Mouse (Mus musculus): Measurements from ENCODE around the gene Nucb1. TPM values are rescaled to one million over a fixed set of nuclear protein-coding genes. Genes with fewer than 3 reads are reported as not detected.

Nucb1 gene
- polyA plus RNA-seq, 1 experiment from 2014 or later: 115 TPM

DNA sequence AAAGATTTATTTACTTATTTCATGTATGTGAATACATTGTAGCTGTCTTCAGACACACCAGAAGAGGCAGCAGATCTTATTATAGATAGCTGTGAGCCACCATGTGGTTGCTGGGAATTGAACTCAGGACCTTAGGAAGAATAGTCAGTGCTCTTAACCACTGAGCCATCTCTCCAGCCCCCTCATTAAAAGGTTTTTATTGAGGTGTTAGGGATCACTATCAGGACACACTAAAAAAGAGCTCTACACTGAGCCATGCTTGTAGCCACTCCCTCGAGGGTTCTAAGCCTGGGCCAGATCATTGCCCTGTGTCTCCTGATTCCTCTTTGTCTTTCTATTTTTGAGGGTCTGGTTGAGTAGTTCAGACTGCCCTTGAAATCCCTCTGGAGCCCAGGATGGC lies 33.8 kb downstream of the Nucb1 start:
- no peaks in the 10 kb centered on the region for H3K36me3 ChIP-seq (ENCODE audit: control insufficient read depth, insufficient read depth, low read length)
- H3K4me3 ChIP-seq (ENCODE audit: low read depth, low read length): no peak overlapping the region
- no peak overlapping the region for H3K9ac ChIP-seq (replicated peaks; ENCODE audit: low read depth, low read length)
- WGBS: 65% methylated on average over 1 of the region's 1 CpGs
- no peaks in the 10 kb centered on the region for H3K27me3 ChIP-seq (ENCODE audit: control insufficient read depth, insufficient read depth, low read length)
- no peaks in the 10 kb centered on the region for H3K4me1 ChIP-seq (ENCODE audit: control insufficient read depth, insufficient read depth, low read length)
- ATAC-seq (ENCODE audit: low read depth): no peak
- H3K9me3 ChIP-seq (ENCODE audit: control insufficient read depth, low read length): no peaks in the 10 kb centered on the region
- H3K27ac ChIP-seq (ENCODE audit: low read depth, low read length): no peak overlapping the region
- no peak overlapping the region for H3K4me2 ChIP-seq (ENCODE audit: low read depth, low read length)

DNA sequence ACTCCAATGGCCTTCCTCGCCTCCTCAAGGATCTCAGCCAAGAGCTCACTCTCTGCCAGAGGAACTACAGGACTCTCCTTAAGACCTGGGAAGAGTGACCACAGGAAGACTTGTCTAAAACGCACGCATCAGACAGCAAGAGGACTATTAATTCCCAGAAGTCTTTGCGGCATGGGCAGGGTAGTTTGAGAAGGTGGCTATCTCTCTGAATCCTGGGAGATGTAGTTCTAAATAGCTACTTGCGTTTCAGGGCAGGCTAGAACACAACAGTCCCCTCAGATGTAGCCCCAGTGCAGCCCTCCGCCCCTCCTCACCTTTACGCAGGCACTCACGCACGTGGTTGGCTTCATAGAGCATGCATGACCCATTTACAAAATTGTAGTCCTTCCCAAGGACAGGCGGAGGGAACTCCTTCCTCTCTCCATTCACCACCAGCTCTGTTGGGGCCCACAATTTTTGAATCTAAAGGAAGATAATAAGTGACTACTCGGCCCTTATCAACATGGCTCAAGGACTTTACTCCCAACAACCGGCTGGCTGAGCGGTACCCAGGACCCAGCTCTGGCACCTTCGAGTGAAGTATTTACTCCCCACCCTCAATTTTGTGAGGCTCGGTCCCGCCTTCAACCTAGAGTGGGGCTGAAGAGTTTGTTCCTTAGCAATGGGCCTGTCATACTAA lies 34.8 kb downstream of the Nucb1 start:
- 74% methylated on average over 16 of the region's 16 CpGs for WGBS
- Histone ChIP-seq H3K27me3 (ENCODE audit: control insufficient read depth, insufficient read depth, low read length) (no peaks in the 10 kb centered on the region), H3K9me3 (ENCODE audit: control insufficient read depth, low read length) (no peaks in the 10 kb centered on the region), H3K4me1 (ENCODE audit: control insufficient read depth, insufficient read depth, low read length) (no peaks in the 10 kb centered on the region), H3K9ac (replicated peaks; ENCODE audit: low read depth, low read length) (no peak overlapping the region), H3K27ac (ENCODE audit: low read depth, low read length) (no peak overlapping the region), H3K36me3 (ENCODE audit: control insufficient read depth, insufficient read depth, low read length) (no peaks in the 10 kb centered on the region), H3K4me3 (ENCODE audit: low read depth, low read length) (peak overlapping the region; percentile 1; the same call in 1 of the 2 replicates), H3K4me2 (ENCODE audit: low read depth, low read length) (peak overlapping the region; percentile 31; the same call in 1 of the 2 replicates)
- no peak for ATAC-seq (ENCODE audit: low read depth)

DNA sequence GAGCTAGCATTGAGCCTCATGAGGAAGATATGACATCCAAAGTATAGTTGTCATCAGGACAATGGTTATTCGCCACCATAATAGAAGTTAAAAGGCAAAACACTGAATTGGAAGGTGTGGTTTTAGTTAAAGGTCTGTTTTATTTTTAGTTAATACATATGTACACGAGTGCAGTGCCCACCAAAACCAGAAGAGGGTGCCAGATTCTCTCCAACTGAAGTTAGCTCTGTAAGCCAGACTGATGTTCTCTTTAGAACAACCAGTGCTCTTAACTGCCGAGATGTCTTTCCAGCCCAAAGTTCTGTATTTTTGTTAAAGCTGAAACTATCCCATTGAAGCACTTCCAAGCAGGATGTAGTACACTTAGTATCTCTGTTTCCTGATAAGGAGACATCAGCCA lies 39.3 kb downstream of the Nucb1 start:
- WGBS: 7% methylated on average over 3 of the region's 3 CpGs
- Histone ChIP-seq H3K9ac (replicated peaks; ENCODE audit: low read depth, low read length) (no peak overlapping the region), H3K27me3 (ENCODE audit: control insufficient read depth, insufficient read depth, low read length) (no peaks in the 10 kb centered on the region), H3K36me3 (ENCODE audit: control insufficient read depth, insufficient read depth, low read length) (no peaks in the 10 kb centered on the region), H3K9me3 (ENCODE audit: control insufficient read depth, low read length) (no peaks in the 10 kb centered on the region), H3K4me3 (ENCODE audit: low read depth, low read length) (no peak overlapping the region), H3K27ac (ENCODE audit: low read depth, low read length) (no peak overlapping the region), H3K4me2 (ENCODE audit: low read depth, low read length) (no peak overlapping the region), H3K4me1 (ENCODE audit: control insufficient read depth, insufficient read depth, low read length) (peaks cover 4% of the 10 kb centered on the region)
- ATAC-seq (ENCODE audit: low read depth): no peak

DNA sequence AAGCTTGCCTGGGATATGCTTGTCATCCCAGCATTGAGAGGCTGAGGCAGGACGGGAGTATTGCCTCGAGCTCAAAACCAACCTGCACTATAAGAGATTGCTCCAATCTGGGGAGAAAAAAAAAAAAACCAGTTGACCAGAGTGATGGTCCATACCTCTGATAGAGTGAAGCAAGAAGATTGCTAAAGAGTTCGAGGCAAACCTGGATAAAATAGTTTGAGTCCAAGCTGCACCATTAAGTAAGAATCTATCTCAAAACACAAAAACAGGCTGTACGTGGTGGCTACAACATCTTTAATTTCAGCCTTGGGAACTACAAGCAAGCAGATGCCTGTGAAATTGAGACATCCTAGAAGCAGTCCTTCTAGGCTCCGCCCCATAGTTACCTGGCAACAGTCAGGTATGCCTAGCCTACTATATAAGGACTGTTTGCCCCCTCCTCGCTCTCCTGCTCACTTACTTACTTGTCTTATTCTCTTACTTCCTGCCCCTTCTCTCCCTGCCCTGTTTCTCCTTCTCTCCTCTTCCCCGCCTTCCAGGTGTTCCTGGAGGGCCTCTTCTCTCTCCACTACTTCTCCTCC lies 43.0 kb downstream of the Nucb1 start:
- H3K27ac ChIP-seq (ENCODE audit: low read depth, low read length): no peak overlapping the region

DNA sequence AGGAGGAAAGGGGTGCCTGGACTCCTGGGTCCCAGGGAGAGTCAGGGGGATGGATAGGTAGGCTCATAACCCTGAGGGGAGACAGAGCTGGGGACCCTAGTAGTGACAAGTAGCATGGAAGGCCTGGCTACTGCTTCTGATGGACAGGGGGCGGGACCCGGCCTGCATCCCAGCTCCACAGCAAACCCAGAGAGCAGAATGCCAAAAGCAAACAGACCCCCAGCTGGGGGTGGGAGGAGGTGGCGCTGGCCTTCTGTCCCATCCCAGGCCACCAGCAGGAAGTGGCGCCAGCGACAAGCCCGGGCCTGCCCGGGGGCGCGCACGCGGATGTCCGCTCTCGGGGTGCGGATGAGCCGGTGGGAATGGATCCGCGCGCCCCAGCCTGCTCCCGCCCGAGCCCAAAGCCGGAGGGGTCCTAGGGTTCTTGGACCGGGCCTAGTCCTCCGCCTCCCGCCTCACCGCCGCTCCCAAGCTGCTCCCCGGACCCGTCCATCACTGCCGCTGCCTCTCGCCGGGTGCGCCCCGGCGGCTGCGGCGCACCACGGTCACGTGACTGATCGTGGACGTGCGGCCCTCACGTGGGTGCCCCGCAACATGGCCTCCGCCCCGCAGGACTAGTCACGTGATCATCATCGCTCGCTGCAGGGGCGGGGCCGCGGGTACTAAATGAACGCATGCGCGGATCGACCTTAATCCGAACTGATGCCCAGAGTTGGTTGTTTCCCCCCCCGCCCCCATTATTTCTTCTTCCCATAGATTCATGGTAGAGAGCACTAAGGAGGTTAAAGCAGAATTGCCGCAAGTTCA lies 43.7 kb downstream of the Nucb1 start, which contains the start of gene Bax:
Gene Bax (minus strand): TSS at position 616 of the 807 bp plus-strand sequence.
- Histone ChIP-seq H3K9me3 (ENCODE audit: control insufficient read depth, low read length) (no peaks in the 10 kb centered on the region), H3K4me3 (ENCODE audit: low read depth, low read length) (peak within 1 kb of the TSS; percentile 85), H3K36me3 (ENCODE audit: control insufficient read depth, insufficient read depth, low read length) (peaks cover 15% of the 10 kb centered on the region; the same call in 1 of the 2 replicates), H3K27me3 (ENCODE audit: control insufficient read depth, insufficient read depth, low read length) (no peaks in the 10 kb centered on the region), H3K4me1 (ENCODE audit: control insufficient read depth, insufficient read depth, low read length) (peaks cover 13% of the 10 kb centered on the region), H3K9ac (replicated peaks; ENCODE audit: low read depth, low read length) (peak within 1 kb of the TSS; percentile 78), H3K27ac (ENCODE audit: low read depth, low read length) (0 out of 2 replicates have a peak within 1 kb of the TSS, but pooled peaks have one; percentile 60), H3K4me2 (ENCODE audit: low read depth, low read length) (peak within 1 kb of the TSS; percentile 89)
- WGBS: under 1% methylated on average over 58 of the region's 58 CpGs
- ATAC-seq (ENCODE audit: low read depth): peak; percentile 73

More for the DNA sequence above, 43.0 kb downstream of the Nucb1 start:
- Histone ChIP-seq H3K36me3 (ENCODE audit: control insufficient read depth, insufficient read depth, low read length) (peaks cover 11% of the 10 kb centered on the region; the same call in 1 of the 2 replicates), H3K9me3 (ENCODE audit: control insufficient read depth, low read length) (no peaks in the 10 kb centered on the region), H3K4me3 (ENCODE audit: low read depth, low read length) (peak overlapping the region; percentile 85), H3K9ac (replicated peaks; ENCODE audit: low read depth, low read length) (peak overlapping the region; percentile 78), H3K4me2 (ENCODE audit: low read depth, low read length) (peak overlapping the region; percentile 89), H3K27me3 (ENCODE audit: control insufficient read depth, insufficient read depth, low read length) (no peaks in the 10 kb centered on the region), H3K4me1 (ENCODE audit: control insufficient read depth, insufficient read depth, low read length) (peaks cover 13% of the 10 kb centered on the region)
- 40% methylated on average over 7 of the region's 7 CpGs for WGBS
- no peak for ATAC-seq (ENCODE audit: low read depth)

DNA sequence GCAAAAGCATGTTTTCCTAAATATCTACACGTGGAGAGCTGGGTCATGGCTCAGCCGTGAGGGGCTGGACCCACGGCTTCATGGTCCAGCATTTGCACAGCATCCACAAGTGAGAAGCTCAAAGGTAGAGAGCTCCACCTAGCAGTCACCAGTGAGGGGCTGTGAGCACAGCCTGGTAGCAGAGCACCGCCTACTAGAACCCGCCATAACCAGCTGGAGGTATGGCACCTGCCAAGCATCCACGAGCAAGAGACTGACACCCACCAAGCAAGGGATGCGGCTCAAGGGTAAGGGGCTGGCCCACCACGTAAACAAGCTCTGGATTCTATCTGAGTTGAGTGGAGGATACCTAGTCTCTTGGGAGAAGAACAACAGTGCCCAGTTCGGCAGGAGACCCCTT lies 44.7 kb downstream of the Nucb1 start:
- H3K4me1 ChIP-seq (ENCODE audit: control insufficient read depth, insufficient read depth, low read length): peaks cover 16% of the 10 kb centered on the region
- no peak for ATAC-seq (ENCODE audit: low read depth)

DNA sequence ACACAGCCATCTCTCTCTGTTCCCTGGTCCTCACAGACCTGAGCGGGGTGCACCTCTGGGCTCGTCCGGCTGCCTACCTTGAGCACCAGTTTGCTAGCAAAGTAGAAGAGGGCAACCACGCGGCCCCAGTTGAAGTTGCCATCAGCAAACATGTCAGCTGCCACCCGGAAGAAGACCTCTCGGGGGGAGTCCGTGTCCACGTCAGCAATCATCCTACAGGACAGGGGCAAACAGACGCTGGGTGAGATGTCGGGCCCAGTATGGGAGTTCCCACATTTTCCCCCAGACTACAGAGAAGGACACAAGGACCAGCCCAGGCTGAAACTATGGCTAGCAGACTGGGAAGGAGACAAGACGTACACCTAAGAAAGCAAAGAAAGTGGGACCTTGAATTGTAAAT lies 45.1 kb downstream of the Nucb1 start:
- Histone ChIP-seq H3K4me1 (ENCODE audit: control insufficient read depth, insufficient read depth, low read length) (peaks cover 19% of the 10 kb centered on the region), H3K9me3 (ENCODE audit: control insufficient read depth, low read length) (no peaks in the 10 kb centered on the region), H3K27ac (ENCODE audit: low read depth, low read length) (no peak overlapping the region), H3K4me2 (ENCODE audit: low read depth, low read length) (no peak overlapping the region), H3K4me3 (ENCODE audit: low read depth, low read length) (no peak overlapping the region), H3K27me3 (ENCODE audit: control insufficient read depth, insufficient read depth, low read length) (no peaks in the 10 kb centered on the region), H3K9ac (replicated peaks; ENCODE audit: low read depth, low read length) (no peak overlapping the region), H3K36me3 (ENCODE audit: control insufficient read depth, insufficient read depth, low read length) (peaks cover 15% of the 10 kb centered on the region; the same call in 1 of the 2 replicates)
- 96% methylated on average over 12 of the region's 12 CpGs for WGBS
- no peak for ATAC-seq (ENCODE audit: low read depth)

More for the DNA sequence above, 44.7 kb downstream of the Nucb1 start:
- WGBS: 84% methylated on average over 9 of the region's 9 CpGs
- H3K9me3 ChIP-seq (ENCODE audit: control insufficient read depth, low read length): no peaks in the 10 kb centered on the region
- peak overlapping the region; percentile 89 for H3K4me2 ChIP-seq (ENCODE audit: low read depth, low read length)
- H3K36me3 ChIP-seq (ENCODE audit: control insufficient read depth, insufficient read depth, low read length): peaks cover 15% of the 10 kb centered on the region; the same call in 1 of the 2 replicates
- H3K9ac ChIP-seq (replicated peaks; ENCODE audit: low read depth, low read length): peak overlapping the region; percentile 78
- peak overlapping the region; percentile 85 for H3K4me3 ChIP-seq (ENCODE audit: low read depth, low read length)
- no peaks in the 10 kb centered on the region for H3K27me3 ChIP-seq (ENCODE audit: control insufficient read depth, insufficient read depth, low read length)
- H3K27ac ChIP-seq (ENCODE audit: low read depth, low read length): no peak overlapping the region

DNA sequence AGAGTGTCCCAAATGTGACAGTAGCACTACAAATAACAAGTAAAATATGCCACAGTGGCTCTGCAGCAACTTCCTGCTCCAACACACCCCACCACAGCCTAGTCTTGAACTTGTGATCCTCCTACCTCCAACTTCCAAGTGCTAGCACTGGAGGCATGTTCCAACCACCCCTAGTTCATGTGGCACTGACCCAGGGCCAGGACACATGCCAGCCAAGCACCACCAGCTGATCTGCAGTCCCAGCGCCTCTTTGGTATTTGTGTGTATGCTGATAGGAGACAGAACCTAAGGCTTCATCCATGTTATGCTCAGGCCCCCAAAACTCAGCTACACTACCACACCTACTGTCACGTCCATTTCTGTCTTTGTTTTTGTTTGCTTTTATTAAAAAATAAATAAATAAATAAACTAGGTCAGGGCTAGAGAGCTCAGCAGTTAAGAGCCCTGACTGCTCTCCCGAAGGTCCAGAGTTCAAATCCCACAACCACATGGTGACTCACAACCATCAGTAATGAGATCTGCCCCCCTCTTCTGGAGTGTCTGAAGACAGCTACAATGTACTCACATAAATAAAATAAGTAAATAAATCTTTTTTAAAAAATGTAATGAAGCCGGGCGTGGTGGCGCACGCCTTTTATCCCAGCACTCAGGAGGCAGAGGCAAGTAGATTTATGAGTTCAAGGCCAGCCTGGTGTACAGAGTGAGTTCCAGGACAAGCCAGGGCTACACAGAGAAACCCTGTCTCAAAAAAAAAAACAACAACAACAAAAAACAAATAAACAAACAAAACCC lies 46.0 kb downstream of the Nucb1 start:
- Histone ChIP-seq H3K9ac (replicated peaks; ENCODE audit: low read depth, low read length) (no peak overlapping the region), H3K36me3 (ENCODE audit: control insufficient read depth, insufficient read depth, low read length) (peaks cover 15% of the 10 kb centered on the region; the same call in 1 of the 2 replicates), H3K27ac (ENCODE audit: low read depth, low read length) (no peak overlapping the region), H3K9me3 (ENCODE audit: control insufficient read depth, low read length) (no peaks in the 10 kb centered on the region), H3K4me3 (ENCODE audit: low read depth, low read length) (no peak overlapping the region), H3K4me1 (ENCODE audit: control insufficient read depth, insufficient read depth, low read length) (peaks cover 20% of the 10 kb centered on the region), H3K27me3 (ENCODE audit: control insufficient read depth, insufficient read depth, low read length) (no peaks in the 10 kb centered on the region), H3K4me2 (ENCODE audit: low read depth, low read length) (no peak overlapping the region)
- WGBS: 98% methylated on average over 7 of the region's 7 CpGs
- ATAC-seq (ENCODE audit: low read depth): no peak
